Comparison of ENCODE assay signal across 14 mouse cellular contexts in the genomic region with DNA sequence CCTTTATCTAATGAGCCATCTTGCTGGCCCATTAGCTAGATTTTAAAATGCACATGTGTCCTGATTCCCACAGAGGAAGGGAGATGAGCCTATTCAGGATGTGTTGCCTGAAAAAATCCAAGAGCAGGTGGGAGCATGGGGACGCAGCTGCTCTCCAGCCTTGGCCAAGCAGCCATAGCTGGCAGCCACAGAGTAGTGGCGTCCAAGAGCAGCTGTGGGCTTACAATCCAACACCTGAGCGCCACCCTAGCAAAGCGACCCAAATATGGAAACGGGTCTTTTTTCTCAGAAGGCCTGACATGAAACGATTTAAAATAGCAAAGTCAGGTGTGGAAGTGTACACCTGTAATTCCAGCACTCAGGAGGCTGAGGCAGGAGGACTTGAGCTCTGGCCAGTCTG.
"Had no signal": no experiment of that assay in that cellular context is flagged by ENCODE, and none has a peak within 500 bp of the region (broad histone marks: within the 10 kb centered on the region; RNA-seq: fewer than 3 reads in every experiment).

No protein-coding gene starts in this region.

- DNase-seq: gastrocnemius, adult 2 months; gastrocnemius, postnatal 10 days; gastrocnemius, postnatal 36 days; heart, adult 11 months; heart, adult 2 months; heart, postnatal 14 days; heart, postnatal 36 days; kidney, adult 11 months; kidney, adult 2 months; kidney, adult 9 months; kidney, postnatal 14 days; kidney, postnatal 36 days; layer of hippocampus, adult 9-11 months; layer of hippocampus, postnatal 36 days had no signal
